Mouse (Mus musculus) hindbrain, embryonic 10.5 days (tissue): Measurements from ENCODE around the gene Itgb1. TPM values are rescaled to one million over a fixed set of nuclear protein-coding genes. Genes with fewer than 3 reads are reported as not detected.

Experiments
- DNase-seq: peaks from one replicate; pipeline ENCODE4 v3.0.0-alpha.2; 2017; ENCODE audit warnings: low spot score
- H3K27ac ChIP-seq: fragments of 300-500 bp; sonication (generic); 2 replicates; pipeline ENCODE4 v1.5.1; 2016; ENCODE audit warnings: mild to moderate bottlenecking, moderate library complexity
- H3K27me3 ChIP-seq: fragments of 300-500 bp; sonication (generic); 2 replicates; pipeline ENCODE4 v1.6.1; 2016; ENCODE audit warnings: mild to moderate bottlenecking; ENCODE audit not compliant: poor library complexity, insufficient read depth, severe bottlenecking
- H3K36me3 ChIP-seq: fragments of 300-500 bp; sonication (generic); 2 replicates; pipeline ENCODE4 v1.6.1; 2016; ENCODE audit warnings: mild to moderate bottlenecking, moderate library complexity
- H3K4me1 ChIP-seq: fragments of 300-500 bp; sonication (generic); replicated peaks from 2 replicates; pipeline ENCODE4 v1.6.1; 2016; ENCODE audit warnings: mild to moderate bottlenecking
- H3K4me3 ChIP-seq: fragments of 300-500 bp; sonication (generic); 2 replicates; pipeline ENCODE4 v1.5.1; 2016; ENCODE audit warnings: mild to moderate bottlenecking, moderate library complexity
- H3K9me3 ChIP-seq: fragments of 300-500 bp; sonication (generic); 2 replicates; pipeline ENCODE4 v1.6.1; 2016; ENCODE audit warnings: mild to moderate bottlenecking, moderate library complexity
- WGBS: fragments of 180-500 bp; shearing (Covaris S2); methylation state at CpG from one replicate; pipeline ENCODE4 v1.1.7; 2016; 5-methylcytosine and 5-hydroxymethylcytosine counted together
- polyA plus RNA-seq: library from polyadenylated mRNA; unstranded; fragments of >200 nt; fragmentation: Nextera tagmentation; extraction: Ambion mirVana; gene quantifications from 2 replicates; pipeline ENCODE4 v1.2.1, GENCODE M21; 2016

The Itgb1 gene
- polyA plus RNA-seq, 1 experiment from 2014 or later = 110 TPM

DNA sequence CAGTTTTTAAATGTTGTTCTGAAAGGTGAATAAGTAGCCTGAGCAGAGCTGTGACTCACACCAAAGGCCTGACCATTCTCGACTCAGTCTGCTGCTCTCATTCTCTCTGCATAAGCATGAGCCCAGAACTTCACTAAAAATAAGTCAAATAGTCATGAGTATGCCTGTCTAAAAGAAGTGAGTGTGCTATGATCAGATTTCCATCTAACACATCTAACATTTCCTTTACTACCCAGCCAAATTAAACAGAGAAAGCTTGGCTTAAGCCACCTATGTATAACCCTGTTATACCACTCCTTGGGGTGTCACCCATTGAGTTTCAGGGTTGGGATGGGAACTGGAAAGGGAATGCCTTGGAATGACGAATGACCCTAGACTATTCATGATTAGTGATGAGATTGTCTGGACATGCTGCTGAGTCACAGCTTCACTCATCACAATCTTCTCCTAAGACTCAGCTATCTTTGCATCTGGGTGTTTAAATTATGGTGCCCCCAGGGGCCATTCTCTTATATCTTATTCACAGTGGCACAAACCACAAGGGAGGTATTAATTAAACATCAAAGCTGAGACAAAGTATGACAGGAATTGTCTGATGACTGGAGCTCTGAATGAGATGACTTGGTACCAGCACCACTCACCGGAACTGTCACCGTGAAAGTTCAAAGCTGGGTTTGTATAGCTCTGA lies 18.7 kb upstream of the Itgb1 start:
- H3K36me3 ChIP-seq = no peaks in the 10 kb centered on the region
- H3K27ac ChIP-seq = no peak overlapping the region
- no peaks in the 10 kb centered on the region for H3K9me3 ChIP-seq
- DNase-seq = no peak
- no peak overlapping the region for H3K4me3 ChIP-seq
- no peaks in the 10 kb centered on the region for H3K4me1 ChIP-seq
- WGBS = 83% methylated on average over 4 of the region's 4 CpGs
- no peaks in the 10 kb centered on the region for H3K27me3 ChIP-seq

DNA sequence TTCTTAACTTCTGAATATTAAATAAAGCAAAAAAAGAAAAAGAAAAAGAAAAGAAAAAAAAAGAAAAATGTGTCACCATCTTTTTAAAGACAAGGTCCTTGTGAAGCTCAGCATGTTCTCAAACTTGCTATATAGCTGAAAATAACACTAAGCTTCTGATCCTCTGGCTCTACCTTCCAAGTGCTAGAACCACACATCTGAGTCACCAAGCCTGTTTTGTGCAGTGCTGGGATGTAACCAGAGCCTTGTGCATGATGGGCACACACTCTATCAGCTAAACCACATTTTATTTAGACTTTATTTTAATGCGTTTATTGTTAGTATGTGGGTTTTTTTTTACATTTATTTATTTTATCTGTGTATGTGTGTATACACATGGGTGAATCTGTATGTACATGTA lies 13.6 kb upstream of the Itgb1 start:
- Histone ChIP-seq H3K4me1 (no peaks in the 10 kb centered on the region), H3K4me3 (no peak overlapping the region), H3K27ac (no peak overlapping the region), H3K9me3 (no peaks in the 10 kb centered on the region), H3K36me3 (no peaks in the 10 kb centered on the region), H3K27me3 (no peaks in the 10 kb centered on the region)
- no peak for DNase-seq
- WGBS = 86% methylated on average over 1 of the region's 1 CpGs

DNA sequence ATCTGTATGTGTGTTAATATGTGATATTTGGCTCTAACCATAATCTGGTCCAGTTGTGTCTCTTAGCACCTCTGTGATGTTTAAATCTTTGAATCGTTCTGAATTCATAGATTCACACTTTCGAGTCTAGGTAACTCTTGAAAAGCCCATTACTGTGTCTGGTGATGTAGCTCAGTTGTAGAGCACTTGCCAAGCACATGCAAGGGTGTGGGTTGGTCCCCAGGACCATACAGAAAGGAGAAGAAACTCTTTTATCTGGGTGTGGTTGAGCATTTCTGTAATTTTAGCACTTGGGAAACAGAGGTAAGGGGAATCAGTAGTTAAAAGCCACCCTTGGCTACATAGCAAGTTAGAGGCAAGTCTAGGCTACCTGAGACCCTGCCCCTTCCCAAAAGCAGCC lies 13.0 kb upstream of the Itgb1 start:
- H3K36me3 ChIP-seq = no peaks in the 10 kb centered on the region
- H3K4me3 ChIP-seq = no peak overlapping the region
- no peak overlapping the region for H3K27ac ChIP-seq
- no peak for DNase-seq
- H3K27me3 ChIP-seq = no peaks in the 10 kb centered on the region
- 90% methylated on average over 2 of the region's 2 CpGs for WGBS
- H3K4me1 ChIP-seq = no peaks in the 10 kb centered on the region
- no peaks in the 10 kb centered on the region for H3K9me3 ChIP-seq

DNA sequence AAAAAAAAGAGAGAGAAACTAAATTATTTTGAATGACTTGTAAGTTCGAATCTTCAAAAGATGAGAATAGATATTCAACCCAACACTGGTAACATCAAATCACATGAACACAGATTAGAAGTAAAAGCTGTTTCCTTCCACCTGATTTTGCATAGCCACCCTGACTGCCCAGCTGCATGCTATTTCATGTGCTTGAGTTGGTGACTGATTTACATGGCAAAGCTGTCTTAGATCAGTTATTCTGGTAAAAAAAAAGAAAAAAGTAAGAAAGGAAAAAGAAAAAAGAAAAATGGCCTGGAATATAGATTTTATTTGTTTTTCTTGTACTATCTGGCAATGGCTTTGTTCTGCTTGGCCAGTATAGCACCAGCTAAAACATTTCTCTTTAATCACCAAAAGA lies 12.5 kb upstream of the Itgb1 start:
- 75% methylated on average over 1 of the region's 1 CpGs for WGBS

DNA sequence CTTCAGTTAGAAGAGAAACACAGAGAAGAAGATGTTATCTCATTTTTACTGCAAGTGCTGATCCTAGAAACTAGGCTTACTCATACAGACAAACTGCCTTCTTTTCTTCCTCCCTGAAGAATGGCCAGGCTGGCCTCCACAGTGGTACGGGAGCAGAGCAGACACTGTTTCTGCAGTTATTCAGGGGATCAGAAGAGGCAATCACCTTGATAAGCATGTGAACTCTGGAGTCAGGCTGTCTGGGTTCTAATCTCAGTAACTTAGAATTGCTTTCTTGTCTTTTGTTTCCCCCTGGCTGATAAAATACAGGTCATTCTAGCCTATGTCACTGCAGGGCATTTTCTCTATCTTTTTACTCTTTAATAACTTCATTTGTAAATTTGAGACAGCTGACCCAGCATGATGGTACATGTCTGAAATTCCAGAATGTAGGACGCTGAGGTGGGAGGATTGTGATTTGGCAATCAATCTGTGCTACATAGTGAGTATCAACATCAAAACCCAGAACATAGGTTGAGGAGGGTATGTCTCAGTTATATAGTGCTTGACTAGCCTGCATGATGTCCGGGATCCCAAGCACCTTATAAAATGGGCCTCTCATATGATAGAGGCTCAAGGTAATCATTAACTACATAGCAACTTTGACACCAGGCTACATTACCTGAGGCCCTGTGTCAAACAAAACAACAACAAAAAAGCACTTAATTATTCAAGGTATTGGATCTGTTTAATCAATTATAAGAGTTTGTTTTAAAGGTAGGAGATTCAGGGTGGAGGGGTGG lies 9.4 kb upstream of the Itgb1 start:
- WGBS = 90% methylated on average over 3 of the region's 3 CpGs
- H3K27me3 ChIP-seq = no peaks in the 10 kb centered on the region
- no peak overlapping the region for H3K27ac ChIP-seq
- no peaks in the 10 kb centered on the region for H3K9me3 ChIP-seq
- H3K4me3 ChIP-seq = no peak overlapping the region
- DNase-seq = no peak
- H3K36me3 ChIP-seq = no peaks in the 10 kb centered on the region
- no peaks in the 10 kb centered on the region for H3K4me1 ChIP-seq

More for the DNA sequence above, 12.5 kb upstream of the Itgb1 start:
- H3K27ac ChIP-seq = no peak overlapping the region
- H3K4me3 ChIP-seq = no peak overlapping the region
- no peaks in the 10 kb centered on the region for H3K9me3 ChIP-seq
- no peaks in the 10 kb centered on the region for H3K27me3 ChIP-seq
- DNase-seq = no peak
- H3K36me3 ChIP-seq = no peaks in the 10 kb centered on the region
- no peaks in the 10 kb centered on the region for H3K4me1 ChIP-seq

DNA sequence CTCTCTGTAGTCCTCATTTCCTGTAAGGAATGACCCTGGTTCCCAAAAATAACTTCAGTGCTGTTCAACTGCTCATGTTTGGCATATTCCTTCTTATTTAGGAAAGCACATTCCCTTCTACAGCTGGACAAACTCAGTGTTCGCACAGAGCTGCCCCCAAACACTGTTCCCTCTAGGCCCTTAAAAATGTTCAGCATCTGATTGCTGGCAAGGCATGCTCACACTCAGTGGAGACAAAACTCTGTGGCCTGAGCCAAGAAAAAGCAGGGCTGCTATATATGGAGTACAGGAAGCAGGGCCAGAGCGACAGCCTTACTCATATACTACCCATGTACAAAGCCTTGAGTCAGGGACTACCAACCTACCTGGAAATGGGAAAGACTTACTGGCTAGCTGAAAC lies 5.5 kb upstream of the Itgb1 start:
- DNase-seq = no peak
- Histone ChIP-seq H3K9me3 (no peaks in the 10 kb centered on the region), H3K36me3 (no peaks in the 10 kb centered on the region), H3K4me1 (peaks cover 7% of the 10 kb centered on the region; the same call in 1 of the 2 replicates), H3K27me3 (no peaks in the 10 kb centered on the region), H3K27ac (no peak overlapping the region), H3K4me3 (no peak overlapping the region)
- 82% methylated on average over 2 of the region's 2 CpGs for WGBS

DNA sequence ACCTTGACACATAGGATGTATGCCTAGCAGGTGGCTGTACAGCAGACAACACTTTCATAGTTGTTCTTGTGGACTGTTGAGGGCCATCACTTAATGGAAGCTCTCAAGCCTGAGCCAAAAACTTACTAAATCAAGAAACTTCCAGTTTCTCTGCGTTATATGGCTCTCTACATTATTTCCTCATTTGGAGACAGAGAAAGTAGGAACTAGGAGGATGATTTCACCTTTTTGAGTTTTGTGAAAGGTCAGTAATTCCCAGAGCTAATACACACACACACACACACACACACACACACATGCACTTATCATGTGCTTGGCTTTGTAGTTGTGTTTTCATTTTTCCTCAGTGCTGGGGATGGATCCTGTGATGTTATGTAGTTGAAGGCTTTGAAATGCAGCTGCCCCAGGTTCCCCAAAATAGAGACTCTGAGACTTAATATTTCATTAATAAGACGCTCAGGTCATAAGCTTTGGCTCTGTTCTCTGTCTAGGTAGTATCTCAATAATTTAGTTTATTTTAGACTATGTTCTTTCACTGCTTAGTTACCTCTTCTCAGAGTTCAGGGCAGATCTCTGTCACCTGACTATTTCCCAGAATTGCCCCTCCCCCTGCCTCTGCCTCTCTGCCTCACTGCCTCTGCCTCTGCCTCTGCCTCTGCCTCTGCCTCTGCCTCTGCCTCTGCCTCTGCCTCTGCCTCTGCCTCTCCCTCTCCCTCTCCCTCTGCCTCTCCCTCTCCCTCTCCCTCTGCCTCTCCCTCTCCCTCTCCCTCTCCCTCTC lies 4.7 kb upstream of the Itgb1 start:
- Histone ChIP-seq H3K27ac (no peak overlapping the region), H3K9me3 (no peaks in the 10 kb centered on the region), H3K27me3 (no peaks in the 10 kb centered on the region), H3K4me3 (no peak overlapping the region), H3K36me3 (no peaks in the 10 kb centered on the region), H3K4me1 (peaks cover 8% of the 10 kb centered on the region; the same call in 1 of the 2 replicates)
- 90% methylated on average over 2 of the region's 2 CpGs for WGBS
- no peak for DNase-seq

DNA sequence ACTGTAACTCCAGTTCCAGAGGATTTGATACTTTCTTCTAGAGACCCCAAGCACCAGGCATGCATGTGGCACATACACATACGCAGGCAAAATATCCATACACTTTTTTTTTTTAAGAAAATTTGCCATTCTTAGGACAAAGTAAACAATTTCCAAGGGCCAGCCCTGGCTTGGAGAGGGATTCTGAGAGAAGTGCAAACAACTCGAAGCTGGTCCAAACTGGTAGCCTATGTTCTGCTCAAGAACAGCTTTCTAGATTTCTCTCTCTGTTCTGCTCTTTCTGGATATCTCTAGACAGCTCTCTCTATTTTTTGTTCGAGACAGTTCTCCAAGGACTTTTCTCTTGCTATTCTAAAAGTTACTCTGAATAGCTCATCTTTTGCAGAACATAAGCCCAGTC lies 3.5 kb upstream of the Itgb1 start:
- 88% methylated on average over 3 of the region's 3 CpGs for WGBS
- H3K9me3 ChIP-seq = no peaks in the 10 kb centered on the region
- DNase-seq = no peak
- no peaks in the 10 kb centered on the region for H3K27me3 ChIP-seq
- H3K36me3 ChIP-seq = no peaks in the 10 kb centered on the region
- H3K27ac ChIP-seq = no peak overlapping the region
- no peak overlapping the region for H3K4me3 ChIP-seq
- peaks cover 10% of the 10 kb centered on the region for H3K4me1 ChIP-seq

DNA sequence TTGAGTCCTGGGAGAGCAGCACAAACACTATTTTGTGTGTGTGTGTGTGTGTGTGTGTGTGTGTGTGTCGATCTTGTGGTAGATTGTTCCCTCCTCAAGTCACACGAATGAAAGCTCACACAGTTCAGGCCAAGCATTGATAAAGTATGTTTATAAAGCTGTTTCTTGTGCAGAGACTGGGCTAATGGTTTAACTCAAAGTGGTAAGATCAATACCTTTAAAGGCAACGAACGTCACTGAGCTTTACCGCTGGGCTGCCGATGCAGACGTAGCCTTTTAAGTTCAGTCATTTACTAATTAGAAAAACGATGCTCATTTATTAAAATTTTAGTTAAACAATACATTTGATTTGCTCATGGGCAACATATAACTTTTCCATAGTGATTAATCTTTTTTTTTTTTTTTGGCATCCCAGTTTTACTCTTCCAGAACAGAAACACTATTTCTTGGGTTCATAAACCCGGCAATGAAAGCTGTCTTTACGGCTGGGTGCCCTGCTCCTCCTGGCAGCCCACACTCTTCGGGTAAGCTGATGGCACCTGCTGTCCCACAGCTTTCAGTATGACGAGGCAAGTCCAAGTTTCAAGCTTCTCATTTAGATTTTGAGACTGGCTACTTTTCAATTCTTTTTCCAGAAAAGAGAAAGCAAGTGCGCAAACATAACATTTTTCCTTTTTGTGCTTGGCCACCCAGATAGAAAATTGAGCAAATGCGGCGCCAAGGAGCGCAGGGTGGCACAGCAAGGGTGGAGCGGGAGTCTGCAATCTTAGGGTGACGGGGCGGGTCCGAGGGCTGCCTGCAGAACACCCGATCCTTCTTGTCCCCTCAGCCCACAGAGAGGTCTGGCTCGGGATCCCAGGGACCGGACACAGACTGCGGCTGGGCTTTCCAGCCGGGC lies 596 bp upstream of the Itgb1 start:
- Histone ChIP-seq H3K27me3 (no peaks in the 10 kb centered on the region), H3K9me3 (no peaks in the 10 kb centered on the region), H3K27ac (peak overlapping the region; percentile 100), H3K4me3 (peak overlapping the region; percentile 88), H3K36me3 (no peaks in the 10 kb centered on the region), H3K4me1 (peaks cover 30% of the 10 kb centered on the region)
- peak; percentile 16 for DNase-seq
- 13% methylated on average over 25 of the region's 25 CpGs for WGBS

DNA sequence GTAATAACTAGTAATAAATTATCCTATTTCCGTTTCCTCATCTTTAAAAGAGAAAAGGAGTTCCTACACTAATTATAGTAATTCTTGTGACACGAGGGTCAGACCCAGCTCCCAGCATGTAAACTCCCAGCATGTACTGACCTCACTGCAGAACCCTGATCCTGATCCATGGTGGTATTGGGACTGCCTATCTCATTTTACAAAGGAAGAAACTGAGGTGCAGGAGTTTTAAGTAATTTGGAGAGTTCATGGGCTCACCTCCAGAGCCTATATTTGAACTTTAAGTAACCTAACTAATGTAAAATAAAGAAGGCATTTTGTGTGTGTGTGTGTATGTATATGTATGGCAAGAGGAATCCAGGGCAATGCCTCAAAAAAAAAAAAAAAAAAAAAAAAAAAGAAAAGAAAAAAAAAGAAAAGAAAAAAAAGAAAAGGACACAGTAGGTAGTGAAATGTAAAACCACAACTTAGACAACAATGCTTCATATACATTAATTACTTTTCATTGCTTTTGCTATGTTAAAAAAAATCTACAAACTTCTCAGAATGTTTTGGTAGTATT lies 1.1 kb downstream of the Itgb1 start:
- Histone ChIP-seq H3K27ac (peak overlapping the region; percentile 100), H3K36me3 (no peaks in the 10 kb centered on the region), H3K27me3 (no peaks in the 10 kb centered on the region), H3K4me3 (peak overlapping the region; percentile 88), H3K9me3 (no peaks in the 10 kb centered on the region), H3K4me1 (peaks cover 37% of the 10 kb centered on the region)
- under 1% methylated on average over 2 of the region's 2 CpGs for WGBS
- DNase-seq = no peak

DNA sequence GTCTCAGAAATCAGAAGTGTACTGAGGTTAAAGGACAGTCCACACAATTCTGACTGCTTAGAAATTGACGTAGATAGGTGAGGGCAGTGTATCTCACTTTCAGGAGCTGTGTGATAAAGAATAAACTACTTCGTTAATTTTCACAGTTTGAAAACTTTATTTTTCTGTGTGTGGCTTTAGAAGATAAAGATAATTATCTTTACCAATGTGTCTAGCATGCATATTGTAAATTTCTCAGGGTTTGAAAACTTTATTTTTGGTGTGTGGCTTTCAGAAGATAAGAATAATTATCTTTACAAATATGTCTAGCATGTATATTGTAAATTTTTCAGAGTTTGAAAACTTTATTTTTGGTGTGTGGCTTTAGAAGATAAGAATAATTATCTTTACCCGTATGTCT lies 3.2 kb downstream of the Itgb1 start:
- Histone ChIP-seq H3K4me3 (no peak overlapping the region), H3K27me3 (no peaks in the 10 kb centered on the region), H3K9me3 (no peaks in the 10 kb centered on the region), H3K36me3 (no peaks in the 10 kb centered on the region), H3K27ac (no peak overlapping the region), H3K4me1 (peaks cover 37% of the 10 kb centered on the region)
- WGBS = 92% methylated on average over 3 of the region's 3 CpGs
- DNase-seq = no peak

DNA sequence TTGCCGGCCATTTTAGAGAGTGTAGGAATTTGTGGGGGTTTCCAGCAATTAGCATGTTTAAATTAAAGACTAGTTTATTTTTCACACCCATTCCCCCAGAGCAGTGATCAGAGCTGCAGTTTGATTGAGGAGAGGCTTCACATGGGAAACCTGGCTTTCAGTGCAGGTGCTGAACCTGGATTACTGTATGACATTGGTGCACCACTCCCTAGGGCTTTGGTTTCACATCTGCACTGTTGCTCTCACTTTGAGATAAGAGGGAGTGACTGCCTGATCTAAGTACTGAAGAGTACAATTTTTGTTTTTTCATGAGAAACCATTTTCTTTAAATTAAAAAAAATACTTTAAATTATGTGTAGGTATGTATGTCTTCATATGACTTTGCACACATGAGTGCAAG lies 4.6 kb downstream of the Itgb1 start:
- Histone ChIP-seq H3K36me3 (no peaks in the 10 kb centered on the region), H3K27me3 (no peaks in the 10 kb centered on the region), H3K4me3 (no peak overlapping the region), H3K9me3 (no peaks in the 10 kb centered on the region), H3K27ac (no peak overlapping the region), H3K4me1 (peaks cover 29% of the 10 kb centered on the region)
- DNase-seq = no peak
- 90% methylated on average over 1 of the region's 1 CpGs for WGBS
